Mouse (Mus musculus) forebrain, embryonic 16.5 days (tissue): Measurements from ENCODE around the gene Csf2rb2. TPM values are rescaled to one million over a fixed set of nuclear protein-coding genes. Genes with fewer than 3 reads are reported as not detected.

ENCODE experiments used
- microRNA-seq: library from miRNA; unstranded; fragments of <30 nt; microRNA quantifications from one replicate; pipeline ENCODE4, GENCODE M21; 2017
- polyA plus RNA-seq: library from polyadenylated mRNA; unstranded; fragments of >200 nt; fragmentation: Nextera tagmentation; extraction: Ambion mirVana; gene quantifications from 2 replicates; pipeline ENCODE4 v1.2.1, GENCODE M21; 2015

The Csf2rb2 gene
- polyA plus RNA-seq, 1 experiment from 2014 or later: 0.06 TPM

Small RNA genes lying within 50 kb of the gene (microRNA-seq; reads per million reads assigned to microRNA genes)
- gene Mir7676-1 (not detected), gene Mir7676-2 (not detected)

Other genes starting within 250 kb of the Csf2rb2 start
- 6.9 and 7.1 TPM in 2 replicates for gene Cacng2, start 185.7 kb downstream of the Csf2rb2 start, polyA plus RNA-seq
- gene Ift27, start 131.6 kb downstream of the Csf2rb2 start, polyA plus RNA-seq: 113 and 114 TPM in 2 replicates
- not detected in 2 replicates for gene Pvalb, start 99.3 kb downstream of the Csf2rb2 start, polyA plus RNA-seq
- 0.53 and 0.83 TPM in 2 replicates for gene Ncf4, start 60.9 kb downstream of the Csf2rb2 start, polyA plus RNA-seq
- 0.27 and 0.65 TPM in 2 replicates for gene Csf2rb, start 20.0 kb upstream of the Csf2rb2 start, polyA plus RNA-seq
- gene Tex33, start 90.2 kb upstream of the Csf2rb2 start, polyA plus RNA-seq: not detected in 2 replicates
- gene Tst, start 100.2 kb upstream of the Csf2rb2 start, polyA plus RNA-seq: 25.1 and 28.4 TPM in 2 replicates
- gene Mpst, start 100.7 kb upstream of the Csf2rb2 start, polyA plus RNA-seq: 4.4 and 5.0 TPM in 2 replicates
- gene Kctd17, start 122.8 kb upstream of the Csf2rb2 start, polyA plus RNA-seq: 105 and 141 TPM in 2 replicates
- gene Tmprss6, start 162.9 kb upstream of the Csf2rb2 start, polyA plus RNA-seq: 0.06 and 0.22 TPM in 2 replicates
- not detected in 2 replicates for gene Il2rb, start 189.6 kb upstream of the Csf2rb2 start, polyA plus RNA-seq
- gene C1qtnf6, start 225.7 kb upstream of the Csf2rb2 start, polyA plus RNA-seq: 5.6 and 6.4 TPM in 2 replicates
- gene Sstr3, start 239.0 kb upstream of the Csf2rb2 start, polyA plus RNA-seq: 1.1 and 1.8 TPM in 2 replicates